Mouse (Mus musculus): ENCODE data around the gene Cd24a. TPM values are rescaled to one million over a fixed set of nuclear protein-coding genes. Genes with fewer than 3 reads are reported as not detected.

The Cd24a gene
- polyA plus RNA-seq, 1 experiment from 2014 or later = 1,087 TPM

DNA sequence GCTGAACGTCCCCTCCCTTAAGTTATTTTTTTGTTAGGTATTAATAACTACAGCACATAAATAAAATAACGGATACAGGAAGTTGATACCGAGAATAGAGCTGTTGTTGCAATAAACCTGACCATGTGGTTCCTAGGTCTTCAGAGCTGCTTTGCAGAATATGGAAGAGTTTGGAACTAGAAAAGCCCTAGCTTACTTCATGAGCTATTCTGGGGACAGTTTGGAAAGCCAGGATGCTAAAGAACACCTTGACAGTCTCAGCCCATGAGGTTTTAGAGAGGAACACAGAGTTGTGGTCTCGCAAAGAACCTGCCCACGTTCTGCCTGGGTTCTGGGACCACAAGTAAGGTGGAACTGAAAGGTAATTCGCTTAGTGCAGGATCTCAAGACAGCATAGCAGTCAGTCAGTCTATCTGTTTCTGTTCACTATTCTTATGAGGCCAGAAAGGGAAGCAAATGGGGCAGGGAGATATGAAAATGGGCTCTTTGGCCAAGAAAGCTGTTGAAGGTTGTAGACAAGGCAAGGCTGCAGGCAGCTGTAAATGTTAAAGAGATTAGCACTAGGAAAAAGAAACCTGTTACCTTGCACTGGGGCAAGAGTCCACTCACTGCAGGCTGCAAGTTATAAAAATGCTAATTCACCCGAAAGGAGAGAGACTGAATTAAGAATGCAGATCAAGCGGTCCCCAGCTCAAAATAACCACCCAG is 10.5 kb downstream of the Cd24a start:
- H3K9me3 ChIP-seq = no peaks in the 10 kb centered on the region
- WGBS = 67% methylated on average over 8 of the region's 8 CpGs
- H3K4me1 ChIP-seq (replicated peaks) = peaks cover 12% of the 10 kb centered on the region
- no peak overlapping the region for H3K9ac ChIP-seq
- ATAC-seq (ENCODE audit: low read depth) = no peak
- peaks cover 22% of the 10 kb centered on the region for H3K36me3 ChIP-seq
- H3K4me2 ChIP-seq = no peak overlapping the region
- no peak overlapping the region for H3K27ac ChIP-seq (replicated peaks)
- no peaks in the 10 kb centered on the region for H3K27me3 ChIP-seq
- H3K4me3 ChIP-seq = no peak overlapping the region

DNA sequence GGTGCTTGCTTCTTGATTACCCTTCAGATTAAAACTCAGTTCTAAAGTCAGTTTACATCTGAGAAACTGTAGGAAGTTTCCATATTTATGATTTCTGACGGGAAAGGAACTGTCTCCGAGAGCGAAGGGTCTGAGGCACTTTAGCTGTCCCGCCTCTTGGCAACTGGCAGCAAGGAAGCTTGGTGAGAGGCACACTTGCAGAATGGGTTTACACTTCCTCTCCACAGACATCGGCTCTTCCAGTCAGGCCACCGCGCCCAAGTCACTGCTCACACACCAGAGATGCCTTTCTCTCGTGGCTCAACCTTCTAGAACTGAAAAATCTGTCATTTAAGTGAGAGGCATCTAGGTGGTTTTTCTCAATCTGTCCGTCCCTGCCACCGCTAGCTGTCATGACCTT is 13.4 kb downstream of the Cd24a start:
- Histone ChIP-seq H3K27me3 (no peaks in the 10 kb centered on the region), H3K4me1 (replicated peaks) (peaks cover 12% of the 10 kb centered on the region), H3K4me3 (no peak overlapping the region), H3K36me3 (no peaks in the 10 kb centered on the region), H3K4me2 (no peak overlapping the region), H3K9me3 (no peaks in the 10 kb centered on the region), H3K9ac (no peak overlapping the region), H3K27ac (replicated peaks) (no peak overlapping the region)
- 92% methylated on average over 10 of the region's 10 CpGs for WGBS
- no peak for ATAC-seq (ENCODE audit: low read depth)

DNA sequence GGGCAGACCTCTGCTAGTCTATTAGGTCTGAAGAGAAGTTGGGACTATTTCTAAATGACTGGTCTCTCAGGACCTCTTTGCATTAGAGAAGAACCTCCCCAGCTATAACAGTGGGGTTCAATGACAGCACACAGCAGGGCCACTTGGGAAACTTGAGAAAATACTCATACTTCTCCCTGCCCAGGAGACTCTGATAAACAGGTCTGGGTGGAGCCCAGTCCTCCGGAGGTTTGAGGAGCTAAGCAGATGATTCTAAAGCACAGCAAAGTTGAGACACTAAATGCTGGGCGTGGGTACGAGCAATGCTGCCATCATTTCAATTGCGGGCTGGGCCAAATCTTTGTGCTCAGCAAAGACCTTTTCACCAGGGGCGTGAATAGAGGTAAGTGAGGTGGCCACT is 15.1 kb downstream of the Cd24a start:
- ATAC-seq (ENCODE audit: low read depth) = no peak
- peaks cover 12% of the 10 kb centered on the region for H3K4me1 ChIP-seq (replicated peaks)
- no peak overlapping the region for H3K27ac ChIP-seq (replicated peaks)
- H3K27me3 ChIP-seq = no peaks in the 10 kb centered on the region
- no peak overlapping the region for H3K9ac ChIP-seq
- no peak overlapping the region for H3K4me3 ChIP-seq
- 83% methylated on average over 5 of the region's 5 CpGs for WGBS
- no peak overlapping the region for H3K4me2 ChIP-seq
- H3K9me3 ChIP-seq = no peaks in the 10 kb centered on the region
- no peaks in the 10 kb centered on the region for H3K36me3 ChIP-seq

DNA sequence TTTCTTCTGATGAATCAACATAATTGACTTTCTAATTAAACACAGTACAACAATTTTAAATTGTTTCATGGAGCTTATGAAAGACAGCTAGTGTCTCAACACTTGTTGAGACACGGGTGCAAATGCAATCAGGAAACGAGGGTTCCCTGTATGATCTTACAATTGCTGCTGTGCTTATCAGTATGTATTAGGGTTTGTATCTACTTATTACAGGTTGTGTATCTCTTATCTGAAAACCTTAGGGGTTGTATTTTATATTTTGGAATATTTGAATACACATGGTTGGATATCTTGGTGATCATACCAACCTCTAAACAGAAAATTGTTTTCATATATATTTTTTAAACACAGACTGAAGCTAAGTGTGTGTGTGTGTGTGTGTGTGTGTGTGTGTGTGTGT is 16.1 kb downstream of the Cd24a start:
- Histone ChIP-seq H3K27ac (replicated peaks) (no peak overlapping the region), H3K4me1 (replicated peaks) (peaks cover 5% of the 10 kb centered on the region), H3K9ac (no peak overlapping the region), H3K9me3 (no peaks in the 10 kb centered on the region), H3K27me3 (no peaks in the 10 kb centered on the region), H3K4me3 (no peak overlapping the region), H3K36me3 (no peaks in the 10 kb centered on the region), H3K4me2 (no peak overlapping the region)
- WGBS = 82% methylated on average over 2 of the region's 2 CpGs
- ATAC-seq (ENCODE audit: low read depth) = no peak

DNA sequence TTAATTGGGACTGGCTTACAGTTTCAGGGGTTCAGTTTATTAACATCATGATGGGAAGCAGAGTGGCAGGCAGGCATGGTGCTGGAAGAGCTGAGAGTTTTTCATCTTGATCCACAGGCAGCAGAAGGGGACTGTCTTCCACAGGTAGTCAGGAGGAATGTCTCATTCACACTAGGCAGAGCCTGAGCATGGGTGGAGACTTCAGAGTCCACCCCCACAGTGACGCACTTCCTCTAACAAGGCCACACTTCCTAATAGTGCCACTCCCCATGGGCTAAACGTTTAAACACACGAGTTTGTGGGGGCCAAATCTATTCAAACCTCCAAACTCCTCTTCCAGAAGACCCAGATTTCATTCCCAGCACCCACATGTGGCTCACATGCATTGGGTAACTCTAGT is 16.8 kb downstream of the Cd24a start:
- Histone ChIP-seq H3K9ac (no peak overlapping the region), H3K27ac (replicated peaks) (no peak overlapping the region), H3K4me2 (no peak overlapping the region), H3K4me3 (no peak overlapping the region), H3K9me3 (no peaks in the 10 kb centered on the region), H3K36me3 (no peaks in the 10 kb centered on the region), H3K4me1 (replicated peaks) (no peaks in the 10 kb centered on the region), H3K27me3 (no peaks in the 10 kb centered on the region)
- no peak for ATAC-seq (ENCODE audit: low read depth)
- 85% methylated on average over 3 of the region's 3 CpGs for WGBS

DNA sequence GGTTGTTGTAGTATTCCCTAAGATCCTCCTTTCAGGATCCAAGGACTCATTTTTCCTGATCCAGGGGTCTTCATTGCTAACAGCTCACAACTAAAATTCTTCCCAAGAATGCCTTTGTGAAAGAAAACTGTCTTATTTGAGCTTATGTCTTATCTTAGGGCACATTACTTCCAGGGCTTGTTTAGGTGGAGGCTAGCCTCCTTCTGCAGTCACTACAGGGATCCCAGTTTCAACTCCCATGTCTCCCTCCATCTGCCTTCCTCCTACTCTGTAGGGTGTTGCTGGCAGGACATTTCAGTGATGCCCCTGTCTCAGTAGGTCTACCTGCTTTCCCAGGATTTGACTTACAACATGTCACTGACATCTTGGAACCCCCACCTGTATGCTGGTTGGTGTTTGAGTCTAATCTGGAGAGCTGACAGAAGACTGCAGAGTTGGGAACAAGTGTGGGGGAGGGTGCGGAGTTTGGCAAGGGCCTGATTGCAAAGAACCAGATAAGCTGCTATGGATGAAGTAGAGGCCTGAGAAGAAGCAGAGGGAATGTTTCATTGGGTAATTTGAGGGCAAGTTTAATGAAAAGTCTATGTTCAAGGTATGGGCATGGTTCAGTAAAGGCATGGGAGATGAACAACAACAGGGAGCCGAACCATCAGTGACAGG is 20.1 kb downstream of the Cd24a start:
- no peak overlapping the region for H3K4me2 ChIP-seq

DNA sequence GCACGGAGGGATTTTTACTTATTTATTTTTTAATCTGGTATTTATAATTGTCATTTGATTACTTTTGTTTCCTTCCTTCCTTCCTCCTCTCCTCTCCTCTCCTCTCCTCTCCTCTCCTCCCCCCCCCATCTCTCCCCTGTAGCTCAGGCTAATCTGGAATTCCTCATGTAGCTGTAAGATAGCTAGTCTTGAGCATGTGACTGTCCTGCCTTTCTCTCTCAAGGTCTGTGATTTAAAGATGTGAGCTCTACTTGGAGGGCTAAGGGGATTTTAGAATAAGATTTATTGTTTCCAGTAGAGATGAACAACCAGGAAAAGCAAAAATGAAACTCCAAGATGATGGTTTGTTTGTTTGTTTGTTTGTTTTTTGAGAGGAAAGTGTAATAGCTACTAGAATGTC is 23.0 kb downstream of the Cd24a start:
- ATAC-seq (ENCODE audit: low read depth) = peak; percentile 70; the same call in 1 of the 2 replicates
- H3K27me3 ChIP-seq = no peaks in the 10 kb centered on the region
- peak overlapping the region; percentile 90 for H3K27ac ChIP-seq (replicated peaks)
- H3K9me3 ChIP-seq = no peaks in the 10 kb centered on the region
- WGBS = 93% methylated on average over 1 of the region's 1 CpGs
- H3K36me3 ChIP-seq = no peaks in the 10 kb centered on the region
- no peak overlapping the region for H3K9ac ChIP-seq
- no peak overlapping the region for H3K4me3 ChIP-seq
- H3K4me1 ChIP-seq (replicated peaks) = peaks cover 25% of the 10 kb centered on the region
- no peak overlapping the region for H3K4me2 ChIP-seq

More for the DNA sequence above, 20.1 kb downstream of the Cd24a start:
- no peak for ATAC-seq (ENCODE audit: low read depth)
- 87% methylated on average over 2 of the region's 2 CpGs for WGBS
- H3K4me1 ChIP-seq (replicated peaks) = peaks cover 25% of the 10 kb centered on the region
- no peak overlapping the region for H3K9ac ChIP-seq
- H3K27me3 ChIP-seq = no peaks in the 10 kb centered on the region
- H3K27ac ChIP-seq (replicated peaks) = no peak overlapping the region
- no peaks in the 10 kb centered on the region for H3K36me3 ChIP-seq
- no peaks in the 10 kb centered on the region for H3K9me3 ChIP-seq
- no peak overlapping the region for H3K4me3 ChIP-seq

DNA sequence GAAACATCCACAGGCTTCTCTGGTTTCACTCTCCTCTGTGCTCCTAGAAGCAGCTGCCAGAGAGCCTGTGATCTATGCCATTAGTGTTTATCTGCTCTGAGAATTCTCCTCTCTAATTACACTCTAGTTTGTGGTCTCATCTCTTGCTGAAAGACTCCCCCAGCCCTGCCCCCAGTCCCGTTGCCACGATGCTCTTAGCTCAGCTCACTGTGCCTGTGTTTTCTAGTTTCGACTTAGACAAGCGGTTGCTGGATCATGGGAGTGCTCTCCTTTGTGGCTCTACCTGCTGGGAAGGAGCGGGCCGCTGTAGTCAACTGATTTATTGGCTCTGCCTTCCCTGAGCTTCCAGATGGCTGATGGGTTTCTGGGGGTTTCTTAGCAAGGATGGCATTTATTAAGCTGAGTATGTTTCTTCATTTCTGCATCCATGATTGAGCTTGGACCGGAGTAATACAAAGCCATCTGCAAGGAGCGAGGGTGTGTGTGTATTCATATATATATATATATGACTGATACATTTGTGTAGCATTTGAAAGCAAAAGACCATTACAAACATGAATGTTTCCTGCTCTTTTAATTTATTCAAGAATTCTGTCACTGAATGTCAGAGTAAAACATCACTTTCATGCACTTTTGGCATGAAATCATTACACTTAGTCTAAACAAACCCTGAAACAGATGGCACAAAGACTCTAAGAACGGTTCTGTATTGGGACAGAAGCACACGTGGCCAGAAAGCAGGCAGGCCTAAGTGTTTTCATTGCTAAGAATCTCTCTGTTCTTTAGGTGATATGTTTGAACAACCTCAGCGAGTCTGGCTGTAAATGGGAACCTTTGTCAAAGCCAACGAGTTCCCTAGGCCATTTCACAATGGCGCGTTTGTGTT is 23.7 kb downstream of the Cd24a start:
- Histone ChIP-seq H3K27ac (replicated peaks) (peak overlapping the region; percentile 90), H3K27me3 (no peaks in the 10 kb centered on the region), H3K4me3 (no peak overlapping the region), H3K4me1 (replicated peaks) (peaks cover 25% of the 10 kb centered on the region), H3K36me3 (no peaks in the 10 kb centered on the region), H3K9me3 (no peaks in the 10 kb centered on the region), H3K9ac (peak overlapping the region; percentile 18; the same call in 1 of the 2 replicates), H3K4me2 (peak overlapping the region; percentile 31)
- WGBS = 27% methylated on average over 14 of the region's 14 CpGs
- ATAC-seq (ENCODE audit: low read depth) = peak; percentile 87

DNA sequence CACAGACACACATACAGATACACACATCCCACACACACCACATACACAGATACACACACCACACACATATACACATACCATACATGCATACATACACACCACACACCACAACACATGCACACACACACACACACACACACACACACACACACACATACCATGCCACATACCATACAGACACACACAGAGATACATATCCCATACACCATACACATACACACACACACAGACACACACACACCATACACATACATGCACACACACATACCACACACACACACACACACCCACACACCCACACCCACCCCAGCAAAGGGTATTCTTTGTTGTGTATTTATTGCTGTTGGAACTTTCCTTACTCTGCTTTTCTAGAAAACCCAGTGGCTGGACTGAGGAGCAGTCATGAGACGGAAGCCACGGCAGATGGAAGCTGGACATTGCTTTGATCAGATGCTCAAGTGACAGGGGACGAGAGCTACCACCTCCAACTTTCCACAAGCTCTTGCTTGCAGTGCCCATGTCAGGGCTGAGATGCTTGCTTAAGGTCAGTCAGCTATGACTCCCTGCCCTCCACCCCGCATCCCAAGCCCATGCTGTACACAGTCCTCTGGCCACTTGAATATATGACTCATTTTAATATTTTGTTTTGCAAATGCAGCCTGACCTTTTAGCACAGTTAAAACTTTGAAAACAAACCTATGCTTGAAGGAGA is 26.0 kb downstream of the Cd24a start:
- H3K4me2 ChIP-seq = no peak overlapping the region
- no peak overlapping the region for H3K27ac ChIP-seq (replicated peaks)
- no peak for ATAC-seq (ENCODE audit: low read depth)
- no peak overlapping the region for H3K4me3 ChIP-seq
- H3K9ac ChIP-seq = no peak overlapping the region
- 93% methylated on average over 4 of the region's 4 CpGs for WGBS
- H3K36me3 ChIP-seq = no peaks in the 10 kb centered on the region
- no peaks in the 10 kb centered on the region for H3K27me3 ChIP-seq
- peaks cover 25% of the 10 kb centered on the region for H3K4me1 ChIP-seq (replicated peaks)
- no peaks in the 10 kb centered on the region for H3K9me3 ChIP-seq

DNA sequence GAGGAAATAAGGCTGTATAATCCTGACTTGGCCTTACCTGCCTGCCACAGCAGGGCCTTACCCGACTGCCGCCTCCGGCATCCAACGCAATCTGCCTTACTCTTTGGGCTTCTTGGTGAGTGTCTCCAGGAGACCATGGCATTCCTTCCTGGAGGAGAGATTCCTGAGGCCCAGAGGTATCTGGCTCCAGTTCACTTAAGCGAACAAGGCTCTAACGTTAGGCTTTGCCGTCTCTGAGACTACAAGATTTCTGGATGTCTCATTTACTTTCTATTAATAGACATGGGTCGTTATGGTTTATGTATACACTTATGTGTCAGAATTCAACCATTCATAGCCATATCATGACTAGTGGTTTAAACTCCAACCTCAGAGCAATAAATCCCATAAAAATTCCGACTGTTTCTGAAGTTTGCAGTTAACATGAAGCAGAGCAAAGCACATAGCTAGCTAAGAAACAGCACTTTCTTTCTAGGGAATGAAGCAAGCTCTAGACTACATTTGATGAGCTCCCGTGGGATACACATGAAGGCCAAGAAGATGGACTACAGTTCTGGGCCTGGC is 26.7 kb downstream of the Cd24a start:
- Histone ChIP-seq H3K4me3 (no peak overlapping the region), H3K4me2 (no peak overlapping the region), H3K27me3 (no peaks in the 10 kb centered on the region), H3K36me3 (no peaks in the 10 kb centered on the region), H3K27ac (replicated peaks) (no peak overlapping the region), H3K4me1 (replicated peaks) (peaks cover 25% of the 10 kb centered on the region), H3K9me3 (no peaks in the 10 kb centered on the region), H3K9ac (no peak overlapping the region)
- WGBS = 83% methylated on average over 10 of the region's 10 CpGs
- no peak for ATAC-seq (ENCODE audit: low read depth)

DNA sequence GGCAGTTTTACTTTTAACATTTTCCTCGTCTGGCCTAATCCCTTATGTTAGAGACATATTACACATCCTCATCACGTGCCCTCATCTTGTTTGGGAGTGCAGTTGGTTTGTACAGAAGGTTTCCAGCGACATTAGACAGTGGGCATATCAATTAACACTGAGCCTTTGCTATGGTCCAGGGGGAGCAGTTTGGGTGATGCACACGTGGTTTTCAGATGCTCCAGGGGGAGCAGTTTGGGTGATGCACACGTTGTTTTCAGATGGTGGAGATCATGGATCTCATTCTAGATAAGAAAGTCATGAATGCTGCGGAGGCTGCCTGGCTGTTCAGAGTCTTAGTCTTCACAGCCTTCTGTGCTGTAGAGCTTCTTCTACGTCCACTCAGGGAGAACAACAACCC is 27.8 kb downstream of the Cd24a start:
- Histone ChIP-seq H3K9ac (no peak overlapping the region), H3K27ac (replicated peaks) (no peak overlapping the region), H3K27me3 (no peaks in the 10 kb centered on the region), H3K36me3 (no peaks in the 10 kb centered on the region), H3K4me1 (replicated peaks) (peaks cover 21% of the 10 kb centered on the region), H3K4me2 (no peak overlapping the region), H3K9me3 (no peaks in the 10 kb centered on the region), H3K4me3 (no peak overlapping the region)
- WGBS = 65% methylated on average over 7 of the region's 7 CpGs
- ATAC-seq (ENCODE audit: low read depth) = no peak
